Mouse (Mus musculus) midbrain, embryonic 12.5 days (tissue): ENCODE results near the gene Nfatc4. TPM values are rescaled to one million over a fixed set of nuclear protein-coding genes. Genes with fewer than 3 reads are reported as not detected.

Experiments
- ATAC-seq: fragments of 200-750 bp; cut with Nextera tagmentation; 2 replicates; pipeline ENCODE4 v1.8.0; 2017; ENCODE audit warnings: low read depth, moderate TSS enrichment, moderate library complexity; ENCODE audit not compliant: low FRiP score
- H3K27ac ChIP-seq: fragments of 300-500 bp; sonication (generic); replicated peaks from 2 replicates; pipeline ENCODE4 v1.5.1; 2016; ENCODE audit warnings: mild to moderate bottlenecking
- H3K27me3 ChIP-seq: fragments of 300-500 bp; sonication (generic); 2 replicates; pipeline ENCODE4 v1.6.1; 2016; ENCODE audit warnings: mild to moderate bottlenecking
- H3K36me3 ChIP-seq: fragments of 300-500 bp; sonication (generic); 2 replicates; pipeline ENCODE4 v1.6.1; 2016
- H3K4me1 ChIP-seq: fragments of 300-500 bp; sonication (generic); 2 replicates; pipeline ENCODE4 v1.6.1; 2016
- H3K4me2 ChIP-seq: fragments of 300-500 bp; sonication (generic); replicated peaks from 2 replicates; pipeline ENCODE4 v1.6.1; 2016; ENCODE audit warnings: mild to moderate bottlenecking, moderate library complexity
- H3K4me3 ChIP-seq: fragments of 300-500 bp; sonication (generic); 2 replicates; pipeline ENCODE4 v1.5.1; 2016; ENCODE audit warnings: mild to moderate bottlenecking
- H3K9ac ChIP-seq: fragments of 300-500 bp; sonication (generic); replicated peaks from 2 replicates; pipeline ENCODE4 v1.6.1; 2016; ENCODE audit warnings: mild to moderate bottlenecking, moderate library complexity
- H3K9me3 ChIP-seq: fragments of 300-500 bp; sonication (generic); 2 replicates; pipeline ENCODE4 v1.6.1; 2016; ENCODE audit warnings: mild to moderate bottlenecking
- WGBS: fragments of 180-500 bp; shearing (Covaris S2); methylation state at CpG from one replicate; pipeline ENCODE4 v1.1.7; 2016; 5-methylcytosine and 5-hydroxymethylcytosine counted together
- polyA plus RNA-seq: library from polyadenylated mRNA; unstranded; fragments of >200 nt; fragmentation: Nextera tagmentation; extraction: Ambion mirVana; gene quantifications from 2 replicates; pipeline ENCODE4 v1.2.1, GENCODE M21; 2016

Gene Nfatc4
- polyA plus RNA-seq, 1 experiment from 2014 or later, result 24.0 TPM

DNA sequence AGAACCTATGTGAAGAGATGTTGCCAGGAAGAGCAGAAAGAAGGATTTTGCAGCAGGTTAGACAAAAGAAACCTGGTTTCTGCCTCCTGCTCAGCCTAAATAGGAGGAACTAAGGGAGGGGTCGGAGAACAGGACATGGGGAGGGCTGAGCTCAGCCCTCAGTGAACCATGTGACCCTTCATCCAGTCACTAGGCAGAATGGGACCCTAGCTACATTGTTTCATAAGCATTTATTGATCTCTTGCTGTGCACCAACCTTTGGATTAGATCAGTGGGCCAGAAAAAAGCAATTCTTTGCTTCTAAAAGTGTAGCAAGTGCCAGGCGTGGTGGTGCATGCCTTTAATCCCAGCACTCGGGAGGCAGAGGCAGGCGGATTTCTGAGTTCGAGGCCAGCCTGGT lies 15.4 kb downstream of the Nfatc4 start:
- no peaks in the 10 kb centered on the region for H3K9me3 ChIP-seq
- no peak for ATAC-seq
- H3K4me1 ChIP-seq, result no peaks in the 10 kb centered on the region; the same call in 1 of the 2 replicates
- no peaks in the 10 kb centered on the region for H3K36me3 ChIP-seq
- 75% methylated on average over 5 of the region's 5 CpGs for WGBS
- no peak overlapping the region for H3K4me3 ChIP-seq
- no peak overlapping the region for H3K27ac ChIP-seq
- no peak overlapping the region for H3K4me2 ChIP-seq
- H3K9ac ChIP-seq, result no peak overlapping the region
- H3K27me3 ChIP-seq, result no peaks in the 10 kb centered on the region

DNA sequence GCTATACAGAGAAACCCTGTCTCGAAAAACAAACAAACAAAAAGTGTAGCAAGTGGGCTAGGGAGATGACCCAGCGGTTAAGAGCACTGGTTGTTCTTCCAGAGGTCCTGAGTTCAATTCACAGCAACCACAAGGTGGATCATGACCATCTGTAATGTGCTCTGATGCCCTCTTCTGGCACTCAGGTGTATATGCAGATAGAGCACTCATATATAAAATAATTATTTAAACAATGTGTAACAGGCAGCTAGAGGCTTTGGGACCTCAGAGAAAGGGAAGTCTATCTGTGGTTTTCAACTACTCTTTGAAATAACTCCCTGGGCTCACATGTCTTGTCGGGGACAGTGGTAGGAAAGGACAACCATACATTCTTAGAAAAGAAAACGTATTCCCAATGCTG lies 15.8 kb downstream of the Nfatc4 start:
- WGBS, result 89% methylated on average over 4 of the region's 4 CpGs
- no peaks in the 10 kb centered on the region for H3K36me3 ChIP-seq
- H3K4me2 ChIP-seq, result no peak overlapping the region

DNA sequence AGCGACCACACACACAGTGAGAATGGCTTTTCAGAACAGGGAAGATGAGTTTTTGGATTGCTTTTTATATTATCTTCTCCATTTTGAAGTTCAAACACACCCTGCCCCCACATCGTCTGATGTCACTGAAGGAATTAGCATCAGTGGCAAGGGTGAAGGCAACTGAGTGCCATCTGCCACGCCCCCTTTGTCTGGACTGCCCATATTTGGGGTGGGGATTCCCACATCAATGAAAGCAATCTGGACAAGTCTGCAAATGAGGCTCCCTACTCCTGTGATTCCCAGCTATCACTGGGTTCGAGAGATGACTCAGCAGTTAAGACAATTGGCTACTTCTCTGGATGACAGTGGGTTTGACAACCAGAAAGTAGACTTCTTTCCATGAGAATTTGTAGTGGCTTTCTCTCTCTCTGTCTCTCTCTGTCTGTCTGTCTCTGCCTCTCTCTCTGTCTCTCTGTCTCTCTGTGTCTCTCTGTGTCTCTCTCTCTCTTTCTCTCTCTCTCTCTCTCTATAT lies 18.0 kb downstream of the Nfatc4 start:
- 57% methylated on average over 4 of the region's 4 CpGs for WGBS
- Histone ChIP-seq H3K36me3 (no peaks in the 10 kb centered on the region), H3K9ac (no peak overlapping the region), H3K9me3 (no peaks in the 10 kb centered on the region), H3K27ac (no peak overlapping the region), H3K4me3 (no peak overlapping the region), H3K4me2 (no peak overlapping the region), H3K27me3 (no peaks in the 10 kb centered on the region), H3K4me1 (no peaks in the 10 kb centered on the region; the same call in 1 of the 2 replicates)
- no peak for ATAC-seq

More for the DNA sequence above, 15.8 kb downstream of the Nfatc4 start:
- H3K27ac ChIP-seq, result no peak overlapping the region
- no peak overlapping the region for H3K4me3 ChIP-seq
- no peaks in the 10 kb centered on the region; the same call in 1 of the 2 replicates for H3K4me1 ChIP-seq
- no peaks in the 10 kb centered on the region for H3K9me3 ChIP-seq
- no peak overlapping the region for H3K9ac ChIP-seq
- no peak for ATAC-seq
- no peaks in the 10 kb centered on the region for H3K27me3 ChIP-seq

DNA sequence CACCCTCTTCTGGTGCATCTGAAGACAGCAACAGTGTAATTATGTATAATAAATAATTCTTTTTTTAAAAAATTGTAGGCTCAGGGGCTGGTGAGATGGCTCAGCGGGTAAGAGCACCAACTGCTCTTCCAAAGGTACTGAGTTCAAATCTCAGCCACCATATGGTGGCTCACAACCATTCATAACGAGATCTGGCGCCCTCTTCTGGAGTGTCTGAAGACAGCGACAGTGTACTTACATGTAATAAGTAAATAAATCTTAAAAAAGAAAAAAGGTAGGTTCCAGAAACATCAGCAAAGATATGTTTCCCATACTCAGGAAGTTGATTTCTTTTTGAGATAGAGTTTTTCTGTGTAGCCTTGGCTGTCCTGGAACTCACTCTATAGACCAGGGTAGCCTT lies 19.9 kb downstream of the Nfatc4 start:
- Histone ChIP-seq H3K36me3 (no peaks in the 10 kb centered on the region), H3K4me3 (no peak overlapping the region), H3K9me3 (no peaks in the 10 kb centered on the region), H3K4me2 (no peak overlapping the region), H3K4me1 (no peaks in the 10 kb centered on the region; the same call in 1 of the 2 replicates), H3K27ac (no peak overlapping the region), H3K9ac (no peak overlapping the region), H3K27me3 (no peaks in the 10 kb centered on the region)
- WGBS, result 76% methylated on average over 4 of the region's 4 CpGs
- no peak for ATAC-seq

DNA sequence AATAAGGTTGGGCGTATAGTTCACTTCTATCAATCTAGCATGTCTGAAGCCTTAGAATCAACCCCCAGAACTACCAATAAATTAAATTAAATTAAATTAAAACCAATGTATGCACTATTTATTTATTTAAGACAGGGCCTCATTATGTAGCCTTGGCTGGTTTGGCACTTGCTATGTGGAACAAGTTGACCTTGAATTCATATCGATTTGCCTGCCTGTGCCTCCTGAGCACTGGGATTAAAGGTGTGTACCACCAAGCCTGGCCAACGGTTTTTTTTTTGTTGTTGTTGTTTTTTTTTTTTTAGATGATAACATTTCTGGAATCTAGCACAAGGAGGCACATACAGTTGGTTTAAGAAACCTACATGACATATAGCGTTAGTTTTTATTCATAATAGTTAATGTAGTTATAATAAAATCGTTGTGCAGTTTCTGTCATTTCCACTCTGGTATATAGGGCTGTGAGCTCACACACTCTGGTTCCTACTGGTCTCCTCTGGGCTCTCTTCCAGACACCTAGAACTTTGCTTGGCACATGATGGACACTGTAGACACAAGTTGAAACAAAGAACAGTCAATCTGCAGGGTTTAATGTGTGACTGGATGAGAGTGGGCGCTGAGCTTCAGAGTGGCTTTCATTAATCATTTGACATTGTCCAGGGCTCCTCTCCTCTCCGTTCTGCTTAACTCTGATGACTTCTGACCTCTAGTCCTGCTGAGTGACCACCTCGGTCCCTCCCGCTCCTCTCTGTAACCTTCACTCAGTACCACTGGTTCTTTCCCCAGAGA lies 22.8 kb downstream of the Nfatc4 start:
- H3K27ac ChIP-seq, result no peak overlapping the region
- no peak overlapping the region for H3K4me2 ChIP-seq
- no peaks in the 10 kb centered on the region for H3K4me1 ChIP-seq
- H3K4me3 ChIP-seq, result no peak overlapping the region
- no peaks in the 10 kb centered on the region for H3K9me3 ChIP-seq
- no peaks in the 10 kb centered on the region for H3K36me3 ChIP-seq
- no peak for ATAC-seq
- 85% methylated on average over 9 of the region's 9 CpGs for WGBS
- H3K9ac ChIP-seq, result no peak overlapping the region
- H3K27me3 ChIP-seq, result no peaks in the 10 kb centered on the region

DNA sequence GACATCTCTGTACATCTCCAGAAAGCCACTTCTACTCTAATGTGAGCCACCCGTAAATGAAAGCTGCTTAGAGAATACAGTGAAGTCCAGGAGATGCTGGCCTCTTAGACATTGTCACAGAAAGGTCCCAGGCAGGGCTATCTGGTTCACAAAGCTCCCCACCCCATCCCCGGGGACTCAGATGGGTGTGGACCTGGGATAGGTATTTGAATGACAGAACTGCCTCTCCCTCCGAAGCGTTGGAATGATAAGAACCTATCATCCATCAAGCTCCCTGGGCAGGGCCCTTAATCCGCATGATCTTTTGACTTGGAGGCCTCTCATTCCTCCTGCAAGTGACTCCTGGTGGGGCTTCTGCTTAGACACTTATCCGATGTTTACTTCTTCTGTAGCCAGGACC lies 27.9 kb downstream of the Nfatc4 start:
- WGBS, result 67% methylated on average over 6 of the region's 6 CpGs
- Histone ChIP-seq H3K9ac (no peak overlapping the region), H3K4me2 (no peak overlapping the region), H3K9me3 (no peaks in the 10 kb centered on the region), H3K27ac (no peak overlapping the region), H3K4me3 (no peak overlapping the region), H3K36me3 (no peaks in the 10 kb centered on the region), H3K4me1 (peaks cover 33% of the 10 kb centered on the region), H3K27me3 (no peaks in the 10 kb centered on the region)
- no peak for ATAC-seq

DNA sequence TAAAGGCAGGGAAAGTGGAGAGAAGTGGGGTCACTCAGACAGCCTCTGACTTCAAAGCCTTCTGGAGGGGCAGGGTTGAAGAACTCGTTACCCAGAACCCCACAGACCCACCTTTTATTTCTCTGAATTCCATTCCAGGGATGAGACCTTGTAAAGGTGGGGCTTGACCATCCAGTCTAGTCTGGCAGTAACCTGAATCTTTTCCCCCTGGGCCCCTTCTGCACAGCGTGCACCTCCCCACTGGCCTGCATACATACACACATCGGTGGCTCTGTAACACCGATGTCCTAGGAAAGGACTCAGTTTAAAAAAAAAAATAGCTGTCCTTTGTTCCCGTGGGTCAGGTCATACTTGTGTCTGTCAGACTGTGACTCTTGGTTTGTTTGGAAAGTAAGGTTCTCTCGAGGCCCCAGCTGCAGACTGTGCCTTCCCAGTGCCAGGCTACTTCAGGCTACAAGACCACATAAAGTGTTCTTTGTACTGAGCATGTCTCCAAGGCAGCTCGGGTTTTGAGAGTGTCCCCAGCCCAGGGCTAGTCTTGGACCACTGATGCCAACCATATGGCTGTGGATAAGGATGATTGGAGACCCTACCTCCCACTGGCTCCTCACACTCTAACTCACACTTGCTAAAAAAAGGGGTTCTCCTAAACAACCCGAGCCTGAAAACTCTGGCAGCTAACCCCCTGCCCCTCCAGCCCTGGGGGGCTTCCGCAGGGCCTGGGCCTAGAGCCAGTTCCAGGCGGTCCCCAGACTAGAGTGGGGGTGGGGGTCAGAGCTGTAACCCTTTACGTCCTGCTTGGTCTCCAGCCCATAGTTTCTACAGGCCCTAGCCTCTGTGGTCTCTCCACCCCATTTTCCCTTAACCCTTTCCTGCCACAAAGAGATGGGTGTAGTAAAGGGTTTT lies 30.0 kb downstream of the Nfatc4 start:
- 4% methylated on average over 11 of the region's 11 CpGs for WGBS
- peaks cover 51% of the 10 kb centered on the region for H3K4me1 ChIP-seq
- H3K9me3 ChIP-seq, result no peaks in the 10 kb centered on the region
- peak; percentile 64 for ATAC-seq
- H3K27me3 ChIP-seq, result no peaks in the 10 kb centered on the region
- H3K4me3 ChIP-seq, result peak overlapping the region; percentile 62
- H3K36me3 ChIP-seq, result no peaks in the 10 kb centered on the region
- peak overlapping the region; percentile 89 for H3K27ac ChIP-seq
- H3K9ac ChIP-seq, result peak overlapping the region; percentile 80; the same call in 1 of the 2 replicates
- H3K4me2 ChIP-seq, result peak overlapping the region; percentile 85

DNA sequence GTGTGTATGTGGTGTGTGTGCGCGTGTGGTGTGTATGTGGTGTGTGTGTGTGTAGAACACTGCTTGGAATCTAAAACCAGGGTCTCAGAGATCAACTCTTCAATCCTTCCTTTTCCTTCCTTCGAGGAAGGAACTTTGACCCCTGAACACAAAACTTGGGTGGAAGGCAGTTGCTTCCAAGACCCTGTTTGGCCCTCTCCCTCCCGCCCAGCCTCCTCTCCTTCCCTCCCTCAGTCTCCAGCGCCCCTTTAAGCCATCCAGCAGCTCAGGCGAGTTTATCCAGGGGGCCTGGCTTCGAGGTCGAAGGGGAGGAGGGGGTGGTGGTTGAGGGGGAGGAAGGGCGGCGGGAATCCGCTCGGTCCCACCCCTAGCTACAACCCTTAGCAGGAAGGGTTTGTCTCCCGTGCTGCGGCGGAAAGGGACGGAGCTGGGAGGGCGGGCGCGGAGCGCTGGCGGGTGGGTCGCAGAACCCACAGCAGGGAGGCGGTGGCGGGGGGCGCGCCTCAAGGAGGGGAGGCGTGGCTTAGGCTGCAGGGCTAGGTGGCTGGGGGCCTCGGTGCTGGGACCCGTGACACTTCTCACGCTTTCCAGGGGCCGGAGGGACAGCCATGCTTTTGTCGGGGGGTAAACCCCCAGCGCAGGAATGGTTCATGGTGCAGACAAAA lies 30.8 kb downstream of the Nfatc4 start, which contains the start of gene Nynrin:
Nynrin (plus strand) TSS at position 390 of the 665 bp plus-strand sequence.
- WGBS, result 1% methylated on average over 28 of the region's 33 CpGs
- Histone ChIP-seq H3K27ac (peak within 1 kb of the TSS; percentile 89), H3K4me1 (peaks cover 55% of the 10 kb centered on the region)

DNA sequence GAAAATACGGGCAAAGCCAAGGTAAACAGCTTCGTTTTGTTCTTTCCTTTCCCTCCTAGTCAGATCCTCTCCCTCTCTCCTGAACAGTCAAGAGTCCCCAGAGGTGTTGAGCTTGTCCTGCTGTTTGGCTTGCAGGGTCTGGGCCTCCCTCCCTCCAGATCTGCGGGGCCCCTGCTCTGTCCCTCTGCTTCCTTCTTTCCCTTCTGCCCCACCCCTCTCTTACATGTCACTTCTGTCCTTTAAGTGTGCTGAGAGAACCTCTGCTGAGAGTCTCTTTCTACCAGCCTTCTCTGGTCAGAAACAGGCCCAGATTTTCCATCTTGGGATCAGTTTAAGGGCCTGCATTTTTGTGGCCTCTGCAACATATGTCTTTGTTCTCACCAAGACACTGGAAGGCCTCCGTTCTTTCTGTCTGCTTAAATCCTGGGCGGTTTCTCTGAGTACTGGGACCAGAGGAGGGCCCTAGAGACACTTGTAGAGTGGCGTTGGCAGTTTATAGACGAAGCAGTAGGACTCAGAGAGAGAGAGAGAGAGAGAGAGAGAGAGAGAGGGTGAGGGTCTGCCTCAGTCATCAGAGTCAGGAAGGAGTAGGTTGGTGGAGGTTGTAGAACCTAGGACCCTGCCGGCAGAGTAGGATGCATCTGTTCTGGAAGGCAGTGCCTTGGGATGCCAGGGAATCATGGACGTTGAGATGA lies 31.6 kb downstream of the Nfatc4 start:
- peak overlapping the region; percentile 62 for H3K4me3 ChIP-seq
- H3K9ac ChIP-seq, result peak overlapping the region; percentile 80
- H3K36me3 ChIP-seq, result peaks cover 9% of the 10 kb centered on the region; the same call in 1 of the 2 replicates
- peak overlapping the region; percentile 89 for H3K27ac ChIP-seq
- ATAC-seq, result peak; percentile 27; the same call in 1 of the 2 replicates
- H3K4me1 ChIP-seq, result peaks cover 55% of the 10 kb centered on the region
- H3K4me2 ChIP-seq, result peak overlapping the region; percentile 85
- 0% methylated on average over 9 of the region's 9 CpGs for WGBS
- H3K27me3 ChIP-seq, result no peaks in the 10 kb centered on the region
- H3K9me3 ChIP-seq, result no peaks in the 10 kb centered on the region

More for the DNA sequence above, 30.8 kb downstream of the Nfatc4 start, which contains the start of gene Nynrin:
- H3K4me3 ChIP-seq, result peak within 1 kb of the TSS; percentile 62
- H3K36me3 ChIP-seq, result 0 out of 2 replicates have a peak, but pooled peaks cover 4% of the 10 kb centered on the region
- peak; percentile 87 for ATAC-seq
- no peaks in the 10 kb centered on the region for H3K27me3 ChIP-seq
- H3K9me3 ChIP-seq, result no peaks in the 10 kb centered on the region
- peak within 1 kb of the TSS; percentile 85 for H3K4me2 ChIP-seq
- H3K9ac ChIP-seq, result peak within 1 kb of the TSS; percentile 80

DNA sequence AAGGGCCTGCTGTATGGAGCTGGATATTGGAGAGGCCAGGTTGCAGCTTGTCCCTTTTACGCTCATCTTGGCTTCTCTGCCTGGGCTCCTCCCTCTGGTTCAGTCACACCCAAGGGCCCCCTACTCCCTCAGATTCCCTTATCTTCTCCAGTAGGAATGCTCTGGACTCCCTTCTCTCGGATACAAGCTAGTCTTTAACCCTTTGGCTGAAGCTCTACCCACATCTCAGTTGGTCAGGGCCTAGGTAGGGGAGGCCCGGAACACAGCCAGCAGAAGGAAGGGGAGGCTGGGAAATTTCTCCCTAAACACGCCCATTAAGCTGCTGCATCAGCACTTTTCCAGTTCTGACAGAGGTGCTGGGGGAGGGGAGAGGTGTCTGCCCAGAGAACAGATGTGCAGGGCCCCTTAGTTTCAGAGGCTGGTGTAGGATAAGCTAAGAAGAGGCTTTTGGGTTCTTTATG lies 32.2 kb downstream of the Nfatc4 start:
- WGBS, result 1% methylated on average over 4 of the region's 4 CpGs
- peak overlapping the region; percentile 89 for H3K27ac ChIP-seq
- H3K36me3 ChIP-seq, result peaks cover 9% of the 10 kb centered on the region; the same call in 1 of the 2 replicates
- H3K4me2 ChIP-seq, result peak overlapping the region; percentile 85
- H3K9me3 ChIP-seq, result no peaks in the 10 kb centered on the region
- H3K27me3 ChIP-seq, result no peaks in the 10 kb centered on the region
- H3K4me1 ChIP-seq, result peaks cover 55% of the 10 kb centered on the region
- ATAC-seq, result peak; percentile 0; the same call in 1 of the 2 replicates
- peak overlapping the region; percentile 80 for H3K9ac ChIP-seq
- H3K4me3 ChIP-seq, result peak overlapping the region; percentile 62

DNA sequence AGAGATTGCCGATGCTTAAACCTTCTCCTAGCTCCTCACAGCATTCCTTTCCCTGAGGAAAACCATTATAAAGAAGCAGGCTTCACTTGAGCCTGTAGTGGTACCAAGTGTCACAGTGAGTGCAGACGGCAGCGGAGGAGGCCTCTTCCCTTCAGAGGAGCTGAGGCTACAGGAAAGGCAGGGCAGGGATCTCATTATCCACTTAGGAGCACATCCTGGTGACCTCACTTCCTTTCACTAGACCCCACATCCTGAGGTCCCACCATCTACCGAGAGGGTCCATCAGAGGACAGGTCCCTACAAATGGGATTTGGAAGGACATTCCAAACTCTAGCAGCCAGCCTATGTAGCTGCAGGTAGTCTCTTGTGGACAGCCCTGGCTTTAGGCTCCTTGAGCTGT lies 34.6 kb downstream of the Nfatc4 start:
- Histone ChIP-seq H3K9ac (no peak overlapping the region), H3K36me3 (peaks cover 14% of the 10 kb centered on the region; the same call in 1 of the 2 replicates), H3K4me2 (no peak overlapping the region), H3K27ac (no peak overlapping the region), H3K4me1 (peaks cover 63% of the 10 kb centered on the region), H3K4me3 (no peak overlapping the region), H3K27me3 (no peaks in the 10 kb centered on the region), H3K9me3 (no peaks in the 10 kb centered on the region)
- no peak for ATAC-seq
- 72% methylated on average over 4 of the region's 4 CpGs for WGBS
